Mouse (Mus musculus): ENCODE data around the gene Fads1. TPM values are rescaled to one million over a fixed set of nuclear protein-coding genes. Genes with fewer than 3 reads are reported as not detected.

The Fads1 gene
- polyA plus RNA-seq, 1 experiment from 2014 or later: 170 TPM

- Histone ChIP-seq H3K4me3 (no peak overlapping the region), H3K27ac (0 out of 2 replicates have a peak overlapping the region, but pooled peaks have one; percentile 8), H3K27me3 (ENCODE audit: insufficient read depth, poor library complexity, severe bottlenecking) (0 out of 2 replicates have a peak, but pooled peaks cover 3% of the 10 kb centered on the region), H3K36me3 (no peaks in the 10 kb centered on the region), H3K4me1 (replicated peaks) (peaks cover 42% of the 10 kb centered on the region), H3K9me3 (no peaks in the 10 kb centered on the region)
- 50% methylated on average over 8 of the region's 8 CpGs for WGBS
- DNase-seq (ENCODE audit: low spot score): no peak
These were observed 40.0 kb downstream of the Fads1 start for GRCm38 (mm10) chr19:10222656-10223055.

- WGBS: 68% methylated on average over 4 of the region's 4 CpGs
- Histone ChIP-seq H3K4me1 (replicated peaks) (peaks cover 44% of the 10 kb centered on the region), H3K36me3 (no peaks in the 10 kb centered on the region), H3K27me3 (ENCODE audit: insufficient read depth, poor library complexity, severe bottlenecking) (0 out of 2 replicates have a peak, but pooled peaks cover 3% of the 10 kb centered on the region), H3K27ac (no peak overlapping the region), H3K9me3 (no peaks in the 10 kb centered on the region), H3K4me3 (no peak overlapping the region)
- DNase-seq (ENCODE audit: low spot score): no peak
These were observed 40.9 kb downstream of the Fads1 start for GRCm38 (mm10) chr19:10223561-10223960.

DNA sequence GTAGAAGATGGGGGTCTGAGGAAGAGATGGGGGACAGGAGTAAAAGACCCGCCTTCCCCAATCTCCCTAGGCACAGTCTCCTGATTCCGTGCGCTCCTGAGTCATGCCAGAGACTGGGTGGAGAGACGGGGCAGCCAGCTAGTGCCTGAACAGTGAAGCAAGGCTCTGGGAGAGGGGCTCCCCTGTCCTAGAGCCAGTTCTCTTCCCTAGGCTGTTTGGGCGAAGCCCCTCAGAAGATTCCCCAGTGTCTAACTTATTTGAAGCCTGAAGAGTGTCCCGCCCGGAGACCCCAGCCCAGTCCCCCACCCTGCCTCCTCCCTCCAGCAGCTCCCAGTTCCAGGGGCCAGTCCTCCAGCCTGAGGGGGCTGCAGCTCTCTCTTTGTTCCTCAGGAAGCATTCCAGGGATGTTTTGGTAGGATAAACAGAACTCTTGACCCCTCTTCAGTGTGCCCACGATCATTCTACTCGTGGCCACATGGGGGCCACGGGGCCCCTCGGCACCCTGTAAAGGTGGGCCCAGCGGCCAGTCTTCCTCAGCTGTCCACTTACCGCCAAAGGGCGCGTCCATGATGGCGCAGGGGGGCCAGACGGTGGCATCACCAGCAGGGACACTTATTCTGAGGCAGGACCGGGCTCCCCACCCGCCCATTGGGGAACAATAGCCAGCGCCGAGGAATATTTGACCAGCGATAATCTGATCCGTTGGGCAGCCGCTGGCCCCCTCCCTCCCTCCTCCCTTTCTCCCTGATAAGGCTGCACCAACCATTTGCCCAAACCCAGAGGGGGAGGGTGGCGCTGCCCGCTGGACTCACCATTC lies 42.2 kb downstream of the Fads1 start:
- no peaks in the 10 kb centered on the region for H3K9me3 ChIP-seq
- peak overlapping the region; percentile 36 for H3K4me3 ChIP-seq
- peak; percentile 58 for DNase-seq (ENCODE audit: low spot score)
- peaks cover 44% of the 10 kb centered on the region for H3K4me1 ChIP-seq (replicated peaks)
- peak overlapping the region; percentile 87 for H3K27ac ChIP-seq
- 24% methylated on average over 26 of the region's 26 CpGs for WGBS
- H3K27me3 ChIP-seq (ENCODE audit: insufficient read depth, poor library complexity, severe bottlenecking): peaks cover 3% of the 10 kb centered on the region; the same call in 1 of the 2 replicates
- no peaks in the 10 kb centered on the region for H3K36me3 ChIP-seq

DNA sequence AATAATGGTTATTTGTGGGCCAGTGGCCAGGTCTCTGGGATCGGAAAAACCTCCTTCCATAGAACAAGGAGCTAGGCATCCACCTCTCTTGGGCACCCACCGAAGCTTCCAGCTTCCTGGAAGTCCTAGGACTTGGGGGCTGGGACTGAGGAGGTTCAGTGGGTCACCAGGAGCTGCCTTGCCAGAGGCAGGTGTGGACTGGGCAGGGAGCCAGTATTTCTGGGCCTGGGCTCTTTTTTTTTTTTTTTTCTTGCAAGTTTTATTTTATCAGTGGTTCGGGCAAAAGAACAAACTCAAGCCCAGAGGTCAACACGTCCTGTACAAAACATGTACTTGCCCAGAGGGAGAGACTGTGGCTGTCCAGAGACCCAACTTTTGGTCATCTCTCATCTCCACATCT lies 43.1 kb downstream of the Fads1 start:
- H3K27ac ChIP-seq: peak overlapping the region; percentile 87
- 90% methylated on average over 4 of the region's 4 CpGs for WGBS
- no peak for DNase-seq (ENCODE audit: low spot score)
- H3K4me1 ChIP-seq (replicated peaks): peaks cover 53% of the 10 kb centered on the region
- peaks cover 3% of the 10 kb centered on the region; the same call in 1 of the 2 replicates for H3K27me3 ChIP-seq (ENCODE audit: insufficient read depth, poor library complexity, severe bottlenecking)
- no peak overlapping the region for H3K4me3 ChIP-seq
- H3K36me3 ChIP-seq: no peaks in the 10 kb centered on the region
- H3K9me3 ChIP-seq: no peaks in the 10 kb centered on the region

DNA sequence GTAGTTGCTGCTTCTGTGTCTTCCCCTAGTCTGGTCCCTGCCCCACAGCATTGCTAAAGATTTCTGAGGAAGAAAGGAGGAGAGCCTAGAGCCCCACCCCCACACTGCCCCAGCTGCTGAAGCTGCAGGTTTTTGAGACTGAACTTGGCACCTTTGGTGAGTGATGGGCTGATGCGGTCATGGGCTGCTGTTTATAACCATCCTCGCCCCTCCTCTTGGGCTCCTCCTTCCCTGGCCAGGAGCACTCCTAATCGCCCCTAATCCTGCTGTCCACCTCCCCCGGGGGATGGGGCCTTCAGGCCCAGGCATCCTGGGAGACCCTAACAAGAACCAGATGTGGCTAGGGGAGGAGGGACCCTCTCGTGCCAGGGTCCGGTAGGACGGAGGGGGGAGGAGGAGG lies 48.3 kb downstream of the Fads1 start:
- 10% methylated on average over 7 of the region's 7 CpGs for WGBS
- Histone ChIP-seq H3K4me1 (replicated peaks) (peaks cover 41% of the 10 kb centered on the region), H3K9me3 (no peaks in the 10 kb centered on the region), H3K36me3 (no peaks in the 10 kb centered on the region), H3K4me3 (no peak overlapping the region), H3K27me3 (ENCODE audit: insufficient read depth, poor library complexity, severe bottlenecking) (peaks cover 4% of the 10 kb centered on the region; the same call in 1 of the 2 replicates), H3K27ac (no peak overlapping the region; the same call in 1 of the 2 replicates)
- DNase-seq (ENCODE audit: low spot score): no peak

DNA sequence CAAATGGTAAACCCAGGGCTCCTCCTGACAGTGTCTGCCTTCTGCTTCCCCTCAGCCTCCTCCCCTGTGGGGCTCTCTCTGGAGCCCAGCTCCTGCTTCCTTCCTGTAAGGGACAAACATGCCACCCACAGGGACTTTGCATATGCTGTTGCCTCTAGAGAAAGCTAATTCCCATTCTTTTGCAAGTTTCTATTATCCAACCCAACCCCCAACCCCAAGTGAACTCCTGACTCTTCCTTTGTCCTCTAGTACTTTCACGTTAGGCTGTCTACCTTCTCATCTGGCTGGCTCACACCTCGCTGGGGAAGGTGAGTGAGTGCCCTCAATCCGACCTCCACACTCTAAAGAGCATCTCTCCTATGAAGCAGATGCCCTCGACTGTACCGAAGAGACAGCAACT lies 49.2 kb downstream of the Fads1 start:
- WGBS: 16% methylated on average over 5 of the region's 5 CpGs
- Histone ChIP-seq H3K36me3 (no peaks in the 10 kb centered on the region), H3K9me3 (no peaks in the 10 kb centered on the region), H3K27me3 (ENCODE audit: insufficient read depth, poor library complexity, severe bottlenecking) (peaks cover 4% of the 10 kb centered on the region; the same call in 1 of the 2 replicates), H3K4me3 (no peak overlapping the region), H3K27ac (no peak overlapping the region), H3K4me1 (replicated peaks) (peaks cover 41% of the 10 kb centered on the region)
- no peak for DNase-seq (ENCODE audit: low spot score)

DNA sequence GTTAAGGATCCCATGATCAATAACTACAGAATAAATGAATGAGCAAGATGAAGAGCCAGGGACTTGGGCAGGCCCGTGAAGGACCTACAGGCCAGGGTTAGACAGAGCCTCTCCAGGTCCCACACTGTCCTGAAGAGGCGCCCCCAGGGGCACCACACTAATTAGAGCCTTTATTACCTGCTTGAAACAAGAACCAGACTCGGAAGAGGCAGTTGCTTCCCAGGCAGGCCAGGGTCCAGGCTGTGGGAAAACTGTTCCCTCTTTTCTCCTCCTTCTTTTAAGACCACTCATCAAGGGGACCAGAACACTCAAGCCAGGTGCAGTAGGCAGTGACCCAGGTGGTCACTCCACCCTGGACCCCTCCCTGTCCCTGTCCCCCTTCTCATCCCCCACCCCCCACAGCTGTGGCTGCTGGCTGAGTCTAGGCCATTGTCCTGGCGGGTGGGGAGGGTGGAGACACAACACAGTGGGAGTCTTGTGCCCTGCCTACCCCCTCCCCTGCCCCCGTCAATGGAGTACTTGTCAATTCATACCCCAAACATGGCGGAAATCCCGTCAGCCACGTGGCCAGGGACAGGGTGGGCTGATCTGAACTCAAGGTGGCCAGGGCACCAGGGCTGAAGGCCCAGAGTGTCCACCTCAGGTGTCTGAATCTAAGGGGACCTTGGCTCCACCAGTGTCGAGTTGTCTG lies 49.8 kb downstream of the Fads1 start:
- Histone ChIP-seq H3K4me1 (replicated peaks) (peaks cover 41% of the 10 kb centered on the region), H3K9me3 (no peaks in the 10 kb centered on the region), H3K27me3 (ENCODE audit: insufficient read depth, poor library complexity, severe bottlenecking) (peaks cover 4% of the 10 kb centered on the region; the same call in 1 of the 2 replicates), H3K27ac (peak overlapping the region; percentile 50; the same call in 1 of the 2 replicates), H3K4me3 (no peak overlapping the region), H3K36me3 (no peaks in the 10 kb centered on the region)
- WGBS: 30% methylated on average over 9 of the region's 9 CpGs
- no peak for DNase-seq (ENCODE audit: low spot score)

DNA sequence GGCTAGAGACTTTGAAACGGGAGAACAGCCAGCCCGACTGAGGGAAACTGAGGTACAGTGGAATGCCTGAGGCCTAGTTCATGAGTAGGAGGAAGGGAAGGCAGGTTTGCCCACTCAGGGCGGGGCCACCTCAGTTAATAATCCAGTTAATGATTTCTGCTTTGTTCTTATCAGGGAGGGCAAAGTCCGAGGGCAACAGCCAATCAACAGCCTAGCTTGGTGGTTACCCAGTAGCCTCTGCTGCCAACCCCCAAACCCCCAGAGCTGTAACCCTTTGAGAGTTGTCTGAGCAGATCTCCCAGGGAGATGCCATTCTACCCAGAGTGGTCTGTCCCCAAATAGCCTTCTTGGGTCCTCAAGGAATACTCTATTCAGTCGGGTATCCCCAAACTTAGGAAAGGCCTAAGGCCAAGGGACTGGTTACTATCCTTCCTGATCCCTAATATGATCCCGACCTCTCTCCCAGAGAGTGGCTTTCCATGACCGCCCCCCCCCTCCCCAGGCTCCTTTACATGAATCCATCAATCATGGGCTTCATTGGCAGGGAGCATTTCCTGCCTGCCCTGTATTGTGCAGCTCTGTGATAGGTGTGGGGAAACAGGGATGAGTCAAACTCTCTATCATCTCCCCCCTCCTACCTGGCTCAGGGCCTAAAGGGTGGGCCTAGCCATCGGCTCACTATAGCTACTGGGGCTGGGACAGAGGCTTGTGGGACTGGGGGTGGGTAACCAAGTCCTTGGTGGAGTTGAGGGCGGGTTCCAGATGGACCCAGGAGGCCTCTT lies 53.3 kb downstream of the Fads1 start:
- Histone ChIP-seq H3K36me3 (no peaks in the 10 kb centered on the region), H3K9me3 (0 out of 2 replicates have a peak, but pooled peaks cover 3% of the 10 kb centered on the region), H3K27me3 (ENCODE audit: insufficient read depth, poor library complexity, severe bottlenecking) (peaks cover 21% of the 10 kb centered on the region), H3K27ac (no peak overlapping the region), H3K4me3 (no peak overlapping the region), H3K4me1 (replicated peaks) (peaks cover 44% of the 10 kb centered on the region)
- 88% methylated on average over 9 of the region's 9 CpGs for WGBS
- DNase-seq (ENCODE audit: low spot score): no peak

DNA sequence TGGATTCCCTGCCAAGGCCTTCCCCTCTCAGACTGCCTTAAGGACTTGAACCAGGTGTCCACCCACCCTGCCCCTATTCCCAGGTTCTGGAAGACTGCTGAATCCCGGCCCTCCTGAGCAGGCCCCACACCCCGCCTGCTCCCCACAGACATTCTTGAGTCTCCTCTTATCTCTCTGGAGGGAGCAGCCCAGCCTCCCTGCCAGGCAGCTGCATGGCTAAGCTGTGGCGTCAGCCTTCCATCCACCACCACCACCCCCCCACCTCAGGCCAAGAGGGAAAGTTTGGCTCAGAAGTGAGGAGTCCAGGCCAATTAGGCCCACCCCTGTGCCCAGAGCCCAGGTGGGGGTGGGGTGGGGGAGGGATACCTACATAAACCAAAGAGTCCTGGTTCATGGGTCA lies 55.8 kb downstream of the Fads1 start:
- Histone ChIP-seq H3K27me3 (ENCODE audit: insufficient read depth, poor library complexity, severe bottlenecking) (peaks cover 19% of the 10 kb centered on the region), H3K36me3 (no peaks in the 10 kb centered on the region), H3K4me3 (no peak overlapping the region), H3K4me1 (replicated peaks) (peaks cover 34% of the 10 kb centered on the region), H3K27ac (no peak overlapping the region), H3K9me3 (0 out of 2 replicates have a peak, but pooled peaks cover 3% of the 10 kb centered on the region)
- WGBS: 62% methylated on average over 3 of the region's 3 CpGs
- DNase-seq (ENCODE audit: low spot score): no peak

DNA sequence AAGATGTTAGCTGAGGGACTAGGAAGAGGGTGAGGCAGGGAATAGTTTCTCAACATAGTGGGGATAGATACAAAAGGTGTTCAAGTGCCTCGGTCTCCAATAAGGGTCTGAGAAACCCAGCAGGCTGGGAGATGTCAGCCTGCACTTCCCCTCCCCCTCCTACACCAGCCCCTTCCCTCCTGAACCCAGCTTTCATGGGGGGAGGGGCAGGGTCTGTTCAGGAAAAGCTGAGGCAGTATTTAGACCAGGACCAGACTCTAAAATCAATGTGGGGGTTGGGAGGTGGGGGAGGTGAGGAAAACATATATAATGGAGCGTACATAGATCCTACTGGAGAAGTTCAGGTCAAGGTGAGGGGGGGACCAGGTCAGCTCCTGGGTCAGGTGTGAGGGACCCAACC lies 56.7 kb downstream of the Fads1 start:
- WGBS: 42% methylated on average over 2 of the region's 2 CpGs
- Histone ChIP-seq H3K27ac (no peak overlapping the region), H3K36me3 (no peaks in the 10 kb centered on the region), H3K4me3 (peak overlapping the region; percentile 62; the same call in 1 of the 2 replicates), H3K4me1 (replicated peaks) (peaks cover 43% of the 10 kb centered on the region), H3K27me3 (ENCODE audit: insufficient read depth, poor library complexity, severe bottlenecking) (peaks cover 19% of the 10 kb centered on the region), H3K9me3 (0 out of 2 replicates have a peak, but pooled peaks cover 3% of the 10 kb centered on the region)
- DNase-seq (ENCODE audit: low spot score): no peak

GRCm38 (mm10) chr19:10239975-10240653 lies 57.4 kb downstream of the Fads1 start:
- Histone ChIP-seq H3K4me1 (replicated peaks) (peaks cover 43% of the 10 kb centered on the region), H3K27me3 (ENCODE audit: insufficient read depth, poor library complexity, severe bottlenecking) (peaks cover 19% of the 10 kb centered on the region), H3K27ac (peak overlapping the region; percentile 85), H3K4me3 (peak overlapping the region; percentile 62), H3K9me3 (0 out of 2 replicates have a peak, but pooled peaks cover 3% of the 10 kb centered on the region), H3K36me3 (no peaks in the 10 kb centered on the region)
- DNase-seq (ENCODE audit: low spot score): no peak
- 4% methylated on average over 26 of the region's 26 CpGs for WGBS

Measured in hindbrain, embryonic 10.5 days (tissue).